Mouse (Mus musculus) common myeloid progenitor, adult 5-6 weeks (primary cell): Measurements from ENCODE around the gene Adcy10. TPM values are rescaled to one million over a fixed set of nuclear protein-coding genes. Genes with fewer than 3 reads are reported as not detected.

Experiments
- ATAC-seq: replicated peaks from 2 replicates; pipeline ENCODE4 v1.8.0; 2016; ENCODE audit warnings: low read depth, mild to moderate bottlenecking, moderate TSS enrichment, inconsistent platforms; ENCODE audit not compliant: poor library complexity, severe bottlenecking
- total RNA-seq: library from RNA; stranded (forward); fragments of 200-1000, 187-1606 nt; gene quantifications from 2 replicates; pipeline ENCODE4 v1.2.3, GENCODE M21; 2017

Gene Adcy10
- total RNA-seq, result not detected in 2 replicates

- peak; percentile 29; the same call in 1 of the 2 replicates for ATAC-seq
These were observed at the start of gene Adcy10 for GRCm38 (mm10) chr1:165484688-165485233. Gene Adcy10 (plus strand): TSS chr1:165485183.

- peak; percentile 58 for ATAC-seq
These were observed 46.5 kb upstream of the Adcy10 start for GRCm38 (mm10) chr1:165438289-165439021.

GRCm38 (mm10) chr1:165440788-165441187 lies 44.2 kb upstream of the Adcy10 start:
- ATAC-seq, result no peak

- no peak for ATAC-seq
These were observed 43.8 kb upstream of the Adcy10 start for GRCm38 (mm10) chr1:165441201-165441600.

- no peak for ATAC-seq
These were observed 43.3 kb upstream of the Adcy10 start for GRCm38 (mm10) chr1:165441719-165442118.

GRCm38 (mm10) chr1:165459041-165459502 lies 25.9 kb upstream of the Adcy10 start:
- no peak for ATAC-seq

GRCm38 (mm10) chr1:165459503-165460181 lies 25.3 kb upstream of the Adcy10 start:
- ATAC-seq, result peak; percentile 7; the same call in 1 of the 2 replicates

- ATAC-seq, result peak; percentile 77
These were observed 24.6 kb upstream of the Adcy10 start, which contains the start of the genes Dcaf6 and Mpc2 for GRCm38 (mm10) chr1:165460360-165460800. Gene Dcaf6 (minus strand): TSS chr1:165460475. Gene Mpc2 (plus strand): TSS chr1:165460637.

- peak; percentile 84 for ATAC-seq
These were observed 24.1 kb upstream of the Adcy10 start for GRCm38 (mm10) chr1:165460801-165461377.

GRCm38 (mm10) chr1:165461681-165462080 lies 23.3 kb upstream of the Adcy10 start:
- no peak for ATAC-seq

- no peak for ATAC-seq
These were observed 22.1 kb upstream of the Adcy10 start for GRCm38 (mm10) chr1:165462861-165463260.

- ATAC-seq, result no peak
These were observed 20.4 kb upstream of the Adcy10 start for GRCm38 (mm10) chr1:165464574-165464973.

- ATAC-seq, result no peak
These were observed 16.0 kb upstream of the Adcy10 start for GRCm38 (mm10) chr1:165468971-165469370.

GRCm38 (mm10) chr1:165469717-165470116 lies 15.3 kb upstream of the Adcy10 start:
- no peak for ATAC-seq

- peak; percentile 65 for ATAC-seq
These were observed 13.5 kb upstream of the Adcy10 start for GRCm38 (mm10) chr1:165471490-165471889.

GRCm38 (mm10) chr1:165486108-165486507 lies 1.1 kb downstream of the Adcy10 start:
- no peak for ATAC-seq

- ATAC-seq, result peak; percentile 68; the same call in 1 of the 2 replicates
These were observed 4.2 kb downstream of the Adcy10 start for GRCm38 (mm10) chr1:165489197-165489596.

- ATAC-seq, result no peak
These were observed 13.9 kb downstream of the Adcy10 start for GRCm38 (mm10) chr1:165498856-165499255.

GRCm38 (mm10) chr1:165503307-165504024 lies 18.5 kb downstream of the Adcy10 start:
- peak; percentile 64 for ATAC-seq

GRCm38 (mm10) chr1:165506303-165506702 lies 21.3 kb downstream of the Adcy10 start:
- no peak for ATAC-seq
